Mouse (Mus musculus): ENCODE results near the gene Kdm2a. TPM values are rescaled to one million over a fixed set of nuclear protein-coding genes. Genes with fewer than 3 reads are reported as not detected.

Kdm2a gene
- 16.5 and 18.5 TPM in 2 replicates for polyA plus RNA-seq (2015; fragmentation: Nextera tagmentation; extraction: Ambion mirVana)

GRCm38 (mm10) chr19:4397798-4398629 is at the start of gene Kdm2a:
Kdm2a (minus strand) TSS chr19:4398285.
- Histone ChIP-seq H3K27me3 (replicated peaks; ENCODE audit: insufficient read depth, low read length) (no peaks in the 10 kb centered on the region), H3K27ac (ENCODE audit: low read length) (peak within 1 kb of the TSS; percentile 89), H3K9ac (replicated peaks; ENCODE audit: low read depth) (peak within 1 kb of the TSS; percentile 76), H3K4me2 (replicated peaks; ENCODE audit: low read depth, low read length) (peak within 1 kb of the TSS; percentile 97), H3K36me3 (ENCODE audit: insufficient read depth, low read length) (no peaks in the 10 kb centered on the region), H3K4me3 (ENCODE audit: low read depth, low read length) (peak within 1 kb of the TSS; percentile 97), H3K9me3 (ENCODE audit: low read length) (no peaks in the 10 kb centered on the region), H3K4me1 (ENCODE audit: insufficient read depth, low read depth, low read length) (peaks cover 8% of the 10 kb centered on the region; the same call in 1 of the 2 replicates)
- WGBS, result 3% methylated on average over 74 of the region's 82 CpGs
- TF ChIP-seq EP300 (IDR thresholded peaks at IDR 0.05) (no peak), CTCF (IDR thresholded peaks at IDR 0.05) (no peak)
- ATAC-seq, result peak; percentile 4
- DNase-seq (ENCODE audit: low spot score), result peak; percentile 61

- H3K9ac ChIP-seq (replicated peaks; ENCODE audit: low read depth), result no peak overlapping the region
- no peaks in the 10 kb centered on the region for H3K9me3 ChIP-seq (ENCODE audit: low read length)
- H3K4me2 ChIP-seq (replicated peaks; ENCODE audit: low read depth, low read length), result no peak overlapping the region
- no peak overlapping the region for H3K27ac ChIP-seq (ENCODE audit: low read length)
- H3K27me3 ChIP-seq (replicated peaks; ENCODE audit: insufficient read depth, low read length), result no peaks in the 10 kb centered on the region
- no peak overlapping the region for H3K4me3 ChIP-seq (ENCODE audit: low read depth, low read length)
- no peak for ATAC-seq
- H3K4me1 ChIP-seq (ENCODE audit: insufficient read depth, low read depth, low read length), result no peaks in the 10 kb centered on the region
- 86% methylated on average over 9 of the region's 9 CpGs for WGBS
- DNase-seq (ENCODE audit: low spot score), result no peak
- no peaks in the 10 kb centered on the region for H3K36me3 ChIP-seq (ENCODE audit: insufficient read depth, low read length)
- TF ChIP-seq EP300 (IDR thresholded peaks at IDR 0.05) (no peak), CTCF (IDR thresholded peaks at IDR 0.05) (no peak)
These were observed 49.4 kb upstream of the Kdm2a start for GRCm38 (mm10) chr19:4447445-4447844.

- Histone ChIP-seq H3K9me3 (ENCODE audit: low read length) (no peaks in the 10 kb centered on the region), H3K36me3 (ENCODE audit: insufficient read depth, low read length) (no peaks in the 10 kb centered on the region), H3K4me3 (ENCODE audit: low read depth, low read length) (no peak overlapping the region), H3K27ac (ENCODE audit: low read length) (no peak overlapping the region), H3K27me3 (replicated peaks; ENCODE audit: insufficient read depth, low read length) (no peaks in the 10 kb centered on the region), H3K4me2 (replicated peaks; ENCODE audit: low read depth, low read length) (no peak overlapping the region), H3K9ac (replicated peaks; ENCODE audit: low read depth) (no peak overlapping the region), H3K4me1 (ENCODE audit: insufficient read depth, low read depth, low read length) (no peaks in the 10 kb centered on the region)
- 85% methylated on average over 8 of the region's 8 CpGs for WGBS
- DNase-seq (ENCODE audit: low spot score) (no peak), ATAC-seq (no peak)
- TF ChIP-seq CTCF (IDR thresholded peaks at IDR 0.05) (no peak), EP300 (IDR thresholded peaks at IDR 0.05) (no peak)
These were observed 48.8 kb upstream of the Kdm2a start for GRCm38 (mm10) chr19:4446661-4447420.

DNA sequence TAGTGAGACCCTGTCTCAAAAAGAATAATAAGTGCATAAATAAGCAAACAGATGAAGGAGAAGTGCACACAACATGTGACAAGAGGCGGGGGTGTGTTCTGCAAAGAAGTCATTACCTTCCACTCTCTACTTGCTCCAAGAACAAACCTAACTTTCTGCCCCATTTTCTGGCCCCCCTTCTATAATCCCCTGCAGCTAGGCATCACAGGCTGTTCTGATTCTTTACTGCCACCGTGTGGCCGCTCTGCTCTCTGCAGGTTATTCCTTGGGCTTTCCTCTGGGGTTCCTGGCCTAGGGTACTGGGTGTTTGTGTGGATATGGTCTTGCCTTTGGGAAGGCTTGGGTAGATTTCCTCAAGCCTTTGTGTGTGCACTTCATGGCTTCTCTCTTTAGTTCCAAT is 44.3 kb upstream of the Kdm2a start:
- peak; percentile 23; the same call in 1 of the 2 replicates for ATAC-seq

DNA sequence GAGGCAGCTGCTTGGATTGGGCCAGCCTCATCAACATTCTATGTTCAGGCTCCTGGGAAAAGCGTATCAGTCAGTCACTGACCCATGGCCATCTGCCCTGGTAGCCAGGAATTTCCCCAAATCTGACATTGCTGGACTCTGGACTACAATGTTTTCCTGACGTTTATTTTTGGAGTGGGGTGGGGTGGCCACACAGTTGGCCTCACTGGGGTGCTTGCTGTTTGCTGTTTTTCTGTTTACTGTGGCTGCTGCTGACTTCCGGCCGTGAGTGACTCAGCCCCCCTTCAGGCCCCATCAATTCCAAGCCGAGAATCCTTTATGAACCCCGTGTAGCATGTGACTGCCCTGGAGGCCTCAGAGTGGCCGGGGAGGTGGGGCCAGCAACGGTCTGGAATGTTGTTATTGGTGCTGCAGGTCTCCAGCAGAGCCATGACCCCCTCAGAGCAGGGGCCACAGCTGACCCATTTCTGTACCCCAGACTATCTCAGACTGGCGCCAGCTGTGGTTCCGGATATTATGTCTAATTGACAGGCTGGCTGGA is 43.6 kb upstream of the Kdm2a start:
- Histone ChIP-seq H3K9me3 (ENCODE audit: low read length) (no peaks in the 10 kb centered on the region), H3K4me1 (ENCODE audit: insufficient read depth, low read depth, low read length) (peaks cover 17% of the 10 kb centered on the region), H3K27ac (ENCODE audit: low read length) (peak overlapping the region; percentile 68), H3K27me3 (replicated peaks; ENCODE audit: insufficient read depth, low read length) (no peaks in the 10 kb centered on the region), H3K4me3 (ENCODE audit: low read depth, low read length) (no peak overlapping the region), H3K36me3 (ENCODE audit: insufficient read depth, low read length) (no peaks in the 10 kb centered on the region), H3K9ac (replicated peaks; ENCODE audit: low read depth) (no peak overlapping the region), H3K4me2 (replicated peaks; ENCODE audit: low read depth, low read length) (no peak overlapping the region)
- TF ChIP-seq EP300 (IDR thresholded peaks at IDR 0.05) (0 out of 2 replicates have a peak, but pooled peaks have one; percentile 22), CTCF (IDR thresholded peaks at IDR 0.05) (no peak)
- peak; percentile 71 for ATAC-seq
- 26% methylated on average over 10 of the region's 10 CpGs for WGBS
- peak; percentile 76 for DNase-seq (ENCODE audit: low spot score)

More for the DNA sequence above, 44.3 kb upstream of the Kdm2a start:
- Histone ChIP-seq H3K4me3 (ENCODE audit: low read depth, low read length) (no peak overlapping the region), H3K27ac (ENCODE audit: low read length) (peak overlapping the region; percentile 48), H3K27me3 (replicated peaks; ENCODE audit: insufficient read depth, low read length) (no peaks in the 10 kb centered on the region), H3K36me3 (ENCODE audit: insufficient read depth, low read length) (no peaks in the 10 kb centered on the region), H3K4me1 (ENCODE audit: insufficient read depth, low read depth, low read length) (peaks cover 17% of the 10 kb centered on the region), H3K9ac (replicated peaks; ENCODE audit: low read depth) (no peak overlapping the region), H3K4me2 (replicated peaks; ENCODE audit: low read depth, low read length) (no peak overlapping the region), H3K9me3 (ENCODE audit: low read length) (no peaks in the 10 kb centered on the region)
- WGBS, result 6% methylated on average over 3 of the region's 3 CpGs
- DNase-seq (ENCODE audit: low spot score), result peak; percentile 80
- TF ChIP-seq EP300 (IDR thresholded peaks at IDR 0.05), result no peak
- peak; percentile 91 for TF ChIP-seq CTCF (IDR thresholded peaks at IDR 0.05)

DNA sequence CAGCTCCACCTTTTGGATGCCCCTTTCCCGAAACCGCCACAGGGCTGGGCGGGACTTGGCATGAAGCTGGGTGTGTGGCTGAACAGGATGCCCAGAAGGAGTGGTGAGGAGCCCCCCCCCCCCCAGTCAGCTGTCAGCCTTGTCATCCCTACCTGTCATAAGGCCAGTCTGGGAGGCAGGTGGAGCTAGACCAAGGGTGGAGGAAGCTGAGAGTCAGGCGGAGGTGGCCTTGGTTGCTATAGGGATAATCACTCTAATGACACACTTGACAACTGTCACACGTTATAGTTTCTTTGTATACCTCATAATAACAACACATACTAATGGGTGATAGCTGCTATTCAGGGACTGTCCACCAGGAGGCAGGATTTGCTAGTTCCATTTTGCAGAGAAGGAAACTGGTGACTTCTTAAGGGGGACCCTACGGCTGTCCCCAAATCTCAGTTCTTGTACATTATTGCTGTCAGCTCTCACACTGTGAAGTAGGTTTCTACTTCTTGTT is 43.1 kb upstream of the Kdm2a start:
- Histone ChIP-seq H3K36me3 (ENCODE audit: insufficient read depth, low read length) (no peaks in the 10 kb centered on the region), H3K9me3 (ENCODE audit: low read length) (no peaks in the 10 kb centered on the region), H3K4me2 (replicated peaks; ENCODE audit: low read depth, low read length) (no peak overlapping the region), H3K27me3 (replicated peaks; ENCODE audit: insufficient read depth, low read length) (no peaks in the 10 kb centered on the region), H3K4me3 (ENCODE audit: low read depth, low read length) (no peak overlapping the region), H3K27ac (ENCODE audit: low read length) (peak overlapping the region; percentile 68), H3K9ac (replicated peaks; ENCODE audit: low read depth) (no peak overlapping the region), H3K4me1 (ENCODE audit: insufficient read depth, low read depth, low read length) (peaks cover 17% of the 10 kb centered on the region)
- TF ChIP-seq EP300 (IDR thresholded peaks at IDR 0.05) (no peak), CTCF (IDR thresholded peaks at IDR 0.05) (peak; percentile 83)
- WGBS, result 30% methylated on average over 6 of the region's 6 CpGs
- DNase-seq (ENCODE audit: low spot score), result peak; percentile 61
- ATAC-seq, result peak; percentile 23

All from lung, postnatal 0 days (tissue).